Mouse (Mus musculus): ENCODE measurements around the gene Naga. TPM values are rescaled to one million over a fixed set of nuclear protein-coding genes. Genes with fewer than 3 reads are reported as not detected.

Naga gene
- polyA plus RNA-seq, 1 experiment from 2014 or later: 34.6 TPM

GRCm38 (mm10) chr15:82336629-82337028, 2.1 kb downstream of the Naga start:
- Histone ChIP-seq H3K27me3 (ENCODE audit: insufficient read depth, low read length) (no peaks in the 10 kb centered on the region), H3K4me1 (ENCODE audit: insufficient read depth) (peaks cover 41% of the 10 kb centered on the region), H3K9ac (replicated peaks) (no peak overlapping the region), H3K4me2 (ENCODE audit: low read depth, low read length) (peak overlapping the region; percentile 76), H3K27ac (ENCODE audit: low read depth) (peak overlapping the region; percentile 22; the same call in 1 of the 2 replicates), H3K4me3 (ENCODE audit: low read depth, low read length) (no peak overlapping the region), H3K36me3 (replicated peaks; ENCODE audit: insufficient read depth, low read length) (peaks cover 39% of the 10 kb centered on the region), H3K9me3 (ENCODE audit: low read length) (no peaks in the 10 kb centered on the region)
- 87% methylated on average over 12 of the region's 12 CpGs for WGBS (ENCODE audit: insufficient replicate concordance)
- TF ChIP-seq EP300 (IDR thresholded peaks at IDR 0.05; ENCODE audit: low read depth) (no peak), CTCF (IDR thresholded peaks at IDR 0.05; ENCODE audit: low read depth) (no peak)
- ATAC-seq (no peak), DNase-seq (no peak)

DNA sequence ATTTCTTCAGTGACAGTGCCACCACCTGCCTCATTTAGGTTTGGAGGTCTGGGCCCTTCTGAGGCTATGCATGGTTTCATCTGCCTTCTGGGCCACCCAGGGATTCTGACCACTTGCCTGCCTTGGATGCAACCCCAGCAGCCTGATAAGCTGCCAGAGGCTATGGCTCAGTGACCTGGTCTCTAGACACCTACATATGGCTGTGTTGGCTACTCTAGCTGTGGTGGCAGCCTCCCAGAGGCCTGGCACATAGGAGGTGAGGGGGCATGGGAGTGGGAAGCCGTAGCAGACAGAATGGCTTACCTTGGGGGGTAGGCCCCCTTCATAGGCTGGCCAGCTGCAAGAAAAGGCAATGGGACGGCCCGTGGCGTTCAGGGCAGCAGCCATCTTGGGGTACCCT, 3.5 kb downstream of the Naga start:
- DNase-seq (no peak), ATAC-seq (no peak)
- WGBS (ENCODE audit: insufficient replicate concordance): 98% methylated on average over 4 of the region's 4 CpGs
- TF ChIP-seq EP300 (IDR thresholded peaks at IDR 0.05; ENCODE audit: low read depth) (no peak), CTCF (IDR thresholded peaks at IDR 0.05; ENCODE audit: low read depth) (no peak)
- no peak overlapping the region for H3K9ac ChIP-seq (replicated peaks)
- no peak overlapping the region for H3K27ac ChIP-seq (ENCODE audit: low read depth)
- peaks cover 44% of the 10 kb centered on the region for H3K36me3 ChIP-seq (replicated peaks; ENCODE audit: insufficient read depth, low read length)
- H3K9me3 ChIP-seq (ENCODE audit: low read length): no peaks in the 10 kb centered on the region
- no peak overlapping the region for H3K4me2 ChIP-seq (ENCODE audit: low read depth, low read length)
- no peak overlapping the region for H3K4me3 ChIP-seq (ENCODE audit: low read depth, low read length)
- H3K27me3 ChIP-seq (ENCODE audit: insufficient read depth, low read length): no peaks in the 10 kb centered on the region
- peaks cover 29% of the 10 kb centered on the region for H3K4me1 ChIP-seq (ENCODE audit: insufficient read depth)

DNA sequence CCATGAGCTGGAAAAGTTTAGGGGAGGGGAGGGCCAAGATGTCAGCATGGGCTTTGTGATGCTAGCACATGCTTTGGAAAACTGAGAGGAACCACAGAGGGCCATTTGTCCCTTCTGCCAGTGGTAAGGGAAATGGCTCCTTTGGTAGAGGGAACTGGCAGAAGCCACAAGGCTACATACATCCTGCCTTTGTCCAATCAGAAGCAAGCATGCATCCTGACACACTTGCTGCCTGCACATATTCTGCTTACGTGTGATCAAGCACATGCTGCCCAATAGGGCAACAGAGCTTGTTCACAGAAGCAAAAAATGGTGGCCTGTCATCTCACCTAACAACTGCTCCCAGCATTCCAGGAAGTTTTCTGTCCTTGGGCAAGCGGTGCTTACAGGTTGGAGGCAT, 13.3 kb downstream of the Naga start:
- TF ChIP-seq CTCF (IDR thresholded peaks at IDR 0.05; ENCODE audit: low read depth) (no peak), EP300 (IDR thresholded peaks at IDR 0.05; ENCODE audit: low read depth) (no peak)
- 71% methylated on average over 2 of the region's 2 CpGs for WGBS (ENCODE audit: insufficient replicate concordance)
- Histone ChIP-seq H3K4me2 (ENCODE audit: low read depth, low read length) (no peak overlapping the region), H3K9me3 (ENCODE audit: low read length) (no peaks in the 10 kb centered on the region), H3K36me3 (replicated peaks; ENCODE audit: insufficient read depth, low read length) (peaks cover 14% of the 10 kb centered on the region), H3K27ac (ENCODE audit: low read depth) (no peak overlapping the region), H3K4me3 (ENCODE audit: low read depth, low read length) (no peak overlapping the region), H3K9ac (replicated peaks) (no peak overlapping the region), H3K4me1 (ENCODE audit: insufficient read depth) (no peaks in the 10 kb centered on the region), H3K27me3 (ENCODE audit: insufficient read depth, low read length) (no peaks in the 10 kb centered on the region)
- no peak for ATAC-seq
- DNase-seq: no peak

- Histone ChIP-seq H3K4me2 (ENCODE audit: low read depth, low read length) (no peak overlapping the region), H3K36me3 (replicated peaks; ENCODE audit: insufficient read depth, low read length) (no peaks in the 10 kb centered on the region), H3K9me3 (ENCODE audit: low read length) (no peaks in the 10 kb centered on the region), H3K4me1 (ENCODE audit: insufficient read depth) (no peaks in the 10 kb centered on the region), H3K9ac (replicated peaks) (no peak overlapping the region), H3K4me3 (ENCODE audit: low read depth, low read length) (no peak overlapping the region), H3K27me3 (ENCODE audit: insufficient read depth, low read length) (no peaks in the 10 kb centered on the region), H3K27ac (ENCODE audit: low read depth) (no peak overlapping the region)
- ATAC-seq: no peak
- WGBS (ENCODE audit: insufficient replicate concordance): 84% methylated on average over 8 of the region's 8 CpGs
- no peak for DNase-seq
- TF ChIP-seq EP300 (IDR thresholded peaks at IDR 0.05; ENCODE audit: low read depth): no peak
- TF ChIP-seq CTCF (IDR thresholded peaks at IDR 0.05; ENCODE audit: low read depth): no peak
Observed at GRCm38 (mm10) chr15:82322195-82322594, 16.5 kb downstream of the Naga start.

DNA sequence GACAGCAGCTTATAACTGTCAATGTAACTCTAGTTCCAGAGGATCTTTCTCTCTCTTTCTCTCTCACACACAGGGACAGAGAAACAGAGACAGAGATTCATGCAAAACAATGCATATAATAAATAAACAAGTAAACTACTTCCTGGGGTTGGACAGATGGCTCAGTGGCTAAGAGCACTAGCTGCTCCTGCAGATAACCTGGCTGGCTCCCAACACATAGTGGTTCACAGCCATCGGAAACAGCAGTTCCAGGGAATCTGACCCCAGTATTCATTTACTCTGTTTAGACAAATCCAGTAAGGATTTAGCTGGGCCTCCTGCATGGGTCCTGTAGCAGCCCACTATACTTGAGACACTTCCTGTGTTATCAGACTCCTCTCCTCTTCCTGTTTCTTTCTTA, 19.1 kb downstream of the Naga start:
- Histone ChIP-seq H3K4me2 (ENCODE audit: low read depth, low read length) (no peak overlapping the region), H3K36me3 (replicated peaks; ENCODE audit: insufficient read depth, low read length) (no peaks in the 10 kb centered on the region), H3K27ac (ENCODE audit: low read depth) (no peak overlapping the region), H3K9me3 (ENCODE audit: low read length) (no peaks in the 10 kb centered on the region), H3K4me3 (ENCODE audit: low read depth, low read length) (no peak overlapping the region), H3K9ac (replicated peaks) (no peak overlapping the region), H3K4me1 (ENCODE audit: insufficient read depth) (no peaks in the 10 kb centered on the region), H3K27me3 (ENCODE audit: insufficient read depth, low read length) (no peaks in the 10 kb centered on the region)
- 47% methylated on average over 1 of the region's 1 CpGs for WGBS (ENCODE audit: insufficient replicate concordance)
- TF ChIP-seq CTCF (IDR thresholded peaks at IDR 0.05; ENCODE audit: low read depth) (no peak), EP300 (IDR thresholded peaks at IDR 0.05; ENCODE audit: low read depth) (no peak)
- no peak for ATAC-seq
- no peak for DNase-seq

DNA sequence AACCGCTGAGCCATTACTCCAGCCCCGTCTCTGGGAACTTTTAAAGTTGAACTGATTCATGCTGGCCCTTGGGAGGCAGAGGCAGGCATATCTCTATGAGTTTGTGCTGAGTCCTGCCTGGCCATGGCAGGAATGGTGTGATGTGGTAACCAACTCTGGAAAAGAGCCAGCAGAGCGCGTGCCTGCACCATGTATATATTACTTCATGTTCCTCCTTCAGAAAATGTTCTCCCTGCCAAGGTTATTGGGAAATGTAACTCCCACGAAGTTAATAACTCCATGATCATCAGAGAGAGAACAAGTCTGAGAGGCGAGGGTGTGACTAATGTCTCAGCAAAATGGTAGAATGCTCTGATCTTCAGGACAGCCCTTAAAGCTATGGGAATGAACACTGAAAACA, 20.9 kb downstream of the Naga start:
- DNase-seq (no peak), ATAC-seq (no peak)
- no peaks in the 10 kb centered on the region for H3K4me1 ChIP-seq (ENCODE audit: insufficient read depth)
- H3K9me3 ChIP-seq (ENCODE audit: low read length): no peaks in the 10 kb centered on the region
- TF ChIP-seq EP300 (IDR thresholded peaks at IDR 0.05; ENCODE audit: low read depth) (no peak), CTCF (IDR thresholded peaks at IDR 0.05; ENCODE audit: low read depth) (no peak)
- no peak overlapping the region for H3K9ac ChIP-seq (replicated peaks)
- no peaks in the 10 kb centered on the region for H3K27me3 ChIP-seq (ENCODE audit: insufficient read depth, low read length)
- no peaks in the 10 kb centered on the region for H3K36me3 ChIP-seq (replicated peaks; ENCODE audit: insufficient read depth, low read length)
- no peak overlapping the region for H3K4me3 ChIP-seq (ENCODE audit: low read depth, low read length)
- 73% methylated on average over 6 of the region's 6 CpGs for WGBS (ENCODE audit: insufficient replicate concordance)
- H3K4me2 ChIP-seq (ENCODE audit: low read depth, low read length): no peak overlapping the region
- no peak overlapping the region for H3K27ac ChIP-seq (ENCODE audit: low read depth)

DNA sequence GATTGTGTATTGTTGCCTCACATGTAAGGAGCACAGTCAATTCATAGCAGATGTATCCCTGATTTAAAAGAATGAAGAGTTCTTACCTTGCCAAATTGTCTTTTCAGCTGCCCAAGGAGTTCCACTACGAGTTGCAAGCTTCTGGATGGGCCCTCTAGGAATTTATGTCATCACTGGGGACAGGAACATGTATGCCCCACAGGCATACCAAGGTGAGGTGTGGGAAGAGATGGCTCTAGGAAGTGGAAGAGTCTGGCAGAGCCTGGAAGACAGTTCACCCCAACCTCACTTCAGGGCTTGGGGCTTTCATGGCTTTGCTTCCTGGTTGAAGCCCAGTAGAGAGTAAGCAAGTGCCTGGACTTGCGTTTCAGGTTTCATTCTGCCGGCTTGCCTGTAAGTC, 30.3 kb downstream of the Naga start:
- Histone ChIP-seq H3K4me2 (ENCODE audit: low read depth, low read length) (no peak overlapping the region), H3K9me3 (ENCODE audit: low read length) (no peaks in the 10 kb centered on the region), H3K36me3 (replicated peaks; ENCODE audit: insufficient read depth, low read length) (no peaks in the 10 kb centered on the region), H3K9ac (replicated peaks) (no peak overlapping the region), H3K27ac (ENCODE audit: low read depth) (no peak overlapping the region), H3K4me1 (ENCODE audit: insufficient read depth) (no peaks in the 10 kb centered on the region), H3K4me3 (ENCODE audit: low read depth, low read length) (no peak overlapping the region), H3K27me3 (ENCODE audit: insufficient read depth, low read length) (no peaks in the 10 kb centered on the region)
- no peak for TF ChIP-seq CTCF (IDR thresholded peaks at IDR 0.05; ENCODE audit: low read depth)
- no peak for ATAC-seq
- no peak for DNase-seq
- 76% methylated on average over 3 of the region's 3 CpGs for WGBS (ENCODE audit: insufficient replicate concordance)
